Mouse (Mus musculus) embryonic facial prominence, embryonic 10.5 days (tissue): ENCODE measurements around the gene Fto. TPM values are rescaled to one million over a fixed set of nuclear protein-coding genes. Genes with fewer than 3 reads are reported as not detected.

Experiments
- DNase-seq: peaks from one replicate; pipeline ENCODE4 v3.0.0-alpha.2; 2017; ENCODE audit warnings: low spot score
- H3K27ac ChIP-seq: fragments of 300-500 bp; sonication (generic); replicated peaks from 2 replicates; pipeline ENCODE4 v1.5.1; 2016; ENCODE audit warnings: mild to moderate bottlenecking
- H3K27me3 ChIP-seq: fragments of 300-500 bp; sonication (generic); replicated peaks from 2 replicates; pipeline ENCODE4 v1.6.1; 2016; ENCODE audit warnings: low read depth, mild to moderate bottlenecking; ENCODE audit not compliant: poor library complexity, severe bottlenecking
- H3K36me3 ChIP-seq: fragments of 300-500 bp; sonication (generic); replicated peaks from 2 replicates; pipeline ENCODE4 v1.6.1; 2016; ENCODE audit warnings: mild to moderate bottlenecking, moderate library complexity
- H3K4me1 ChIP-seq: fragments of 300-500 bp; sonication (generic); 2 replicates; pipeline ENCODE4 v1.6.1; 2016
- H3K4me3 ChIP-seq: fragments of 300-500 bp; sonication (generic); 2 replicates; pipeline ENCODE4 v1.5.1; 2016; ENCODE audit warnings: mild to moderate bottlenecking, moderate library complexity
- H3K9me3 ChIP-seq: fragments of 300-500 bp; sonication (generic); 2 replicates; pipeline ENCODE4 v1.6.1; 2016; ENCODE audit warnings: mild to moderate bottlenecking
- WGBS: fragments of 180-500 bp; shearing (Covaris S2); methylation state at CpG from one replicate; pipeline ENCODE4 v1.1.7; 2016; 5-methylcytosine and 5-hydroxymethylcytosine counted together
- polyA plus RNA-seq: library from polyadenylated mRNA; unstranded; fragments of >200 nt; fragmentation: Nextera tagmentation; extraction: Ambion mirVana; gene quantifications from 2 replicates; pipeline ENCODE4 v1.2.1, GENCODE M21; 2016

Fto gene
- polyA plus RNA-seq, 1 experiment from 2014 or later = 98.3 TPM

GRCm38 (mm10) chr8:91352598-91352997, 39.3 kb downstream of the Fto start:
- H3K27ac ChIP-seq = no peak overlapping the region
- no peak for DNase-seq
- H3K4me1 ChIP-seq = peaks cover 25% of the 10 kb centered on the region
- peaks cover 11% of the 10 kb centered on the region for H3K36me3 ChIP-seq
- H3K9me3 ChIP-seq = no peaks in the 10 kb centered on the region
- no peaks in the 10 kb centered on the region for H3K27me3 ChIP-seq
- no peak overlapping the region for H3K4me3 ChIP-seq
- WGBS = 95% methylated on average over 3 of the region's 3 CpGs

DNA sequence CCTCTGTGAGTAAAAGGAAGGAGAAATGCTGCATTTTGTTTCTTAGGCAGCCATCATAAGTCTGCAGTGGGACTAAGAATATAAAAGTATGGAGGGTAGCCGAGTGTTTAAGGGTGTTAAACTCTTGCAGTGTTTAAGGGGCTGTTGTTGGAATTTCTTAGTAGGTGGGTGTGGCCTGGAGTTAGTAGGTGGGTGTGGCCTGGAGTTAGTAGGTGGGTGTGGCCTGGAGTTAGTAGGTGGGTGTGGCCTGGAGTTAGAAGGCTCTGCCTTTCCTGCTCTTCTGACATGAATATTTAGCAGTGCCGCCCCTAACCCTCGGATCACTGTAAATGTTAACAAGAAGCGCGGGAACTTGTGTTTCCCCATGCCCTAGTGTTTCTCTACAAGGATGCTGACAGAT, 39.7 kb downstream of the Fto start:
- Histone ChIP-seq H3K9me3 (no peaks in the 10 kb centered on the region), H3K4me1 (peaks cover 28% of the 10 kb centered on the region), H3K4me3 (no peak overlapping the region), H3K27me3 (no peaks in the 10 kb centered on the region), H3K27ac (no peak overlapping the region), H3K36me3 (peaks cover 11% of the 10 kb centered on the region)
- DNase-seq = no peak
- WGBS = 85% methylated on average over 5 of the region's 5 CpGs

GRCm38 (mm10) chr8:91353907-91354306, 40.6 kb downstream of the Fto start:
- no peaks in the 10 kb centered on the region for H3K27me3 ChIP-seq
- H3K27ac ChIP-seq = no peak overlapping the region
- no peak overlapping the region for H3K4me3 ChIP-seq
- DNase-seq = no peak
- H3K36me3 ChIP-seq = peaks cover 11% of the 10 kb centered on the region
- no peaks in the 10 kb centered on the region for H3K9me3 ChIP-seq
- H3K4me1 ChIP-seq = peaks cover 30% of the 10 kb centered on the region
- 89% methylated on average over 4 of the region's 4 CpGs for WGBS

GRCm38 (mm10) chr8:91355301-91355905, 42.1 kb downstream of the Fto start:
- peak overlapping the region; percentile 63 for H3K27ac ChIP-seq
- H3K27me3 ChIP-seq = no peaks in the 10 kb centered on the region
- H3K9me3 ChIP-seq = no peaks in the 10 kb centered on the region
- H3K4me1 ChIP-seq = peaks cover 28% of the 10 kb centered on the region
- DNase-seq = no peak
- WGBS = 60% methylated on average over 10 of the region's 10 CpGs
- H3K4me3 ChIP-seq = no peak overlapping the region
- no peaks in the 10 kb centered on the region for H3K36me3 ChIP-seq

DNA sequence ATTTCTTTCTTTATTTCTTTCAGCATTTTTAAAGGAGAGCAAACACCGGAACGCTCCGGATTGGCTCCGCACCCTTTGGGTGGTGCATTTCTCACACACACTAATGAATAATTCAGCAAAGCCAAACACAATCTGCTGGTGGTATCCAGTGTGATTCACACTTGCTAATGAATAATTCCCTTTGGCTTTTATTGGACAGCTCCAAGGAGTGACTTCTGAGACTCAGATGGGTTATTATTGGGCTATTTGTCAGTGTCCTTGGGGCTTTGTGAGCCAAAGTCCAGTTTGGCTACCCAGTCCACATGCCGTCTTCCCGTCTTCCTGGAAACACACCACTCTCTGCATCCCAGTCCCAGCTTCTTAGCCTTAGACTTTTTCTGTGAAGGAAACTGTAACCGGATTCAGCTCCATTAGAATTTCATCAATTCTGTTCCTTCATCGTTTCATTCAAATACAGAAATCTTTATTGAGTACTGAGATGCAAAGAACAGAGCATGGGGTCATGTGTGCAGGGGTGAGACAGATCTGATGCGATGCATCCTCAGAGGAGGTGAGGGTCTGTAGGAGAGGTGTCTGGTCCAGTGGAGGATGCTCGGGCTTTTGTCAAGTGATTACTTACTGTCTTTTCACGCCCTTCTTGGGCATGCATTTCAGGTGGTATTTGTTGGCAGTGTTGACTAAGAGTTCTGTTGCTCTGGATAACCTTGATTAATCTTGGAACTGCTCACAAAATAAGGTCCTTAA, 42.8 kb downstream of the Fto start:
- no peak for DNase-seq
- no peak overlapping the region for H3K27ac ChIP-seq
- H3K9me3 ChIP-seq = no peaks in the 10 kb centered on the region
- H3K4me3 ChIP-seq = no peak overlapping the region
- peaks cover 24% of the 10 kb centered on the region for H3K4me1 ChIP-seq
- no peaks in the 10 kb centered on the region for H3K36me3 ChIP-seq
- no peaks in the 10 kb centered on the region for H3K27me3 ChIP-seq
- 92% methylated on average over 11 of the region's 11 CpGs for WGBS

DNA sequence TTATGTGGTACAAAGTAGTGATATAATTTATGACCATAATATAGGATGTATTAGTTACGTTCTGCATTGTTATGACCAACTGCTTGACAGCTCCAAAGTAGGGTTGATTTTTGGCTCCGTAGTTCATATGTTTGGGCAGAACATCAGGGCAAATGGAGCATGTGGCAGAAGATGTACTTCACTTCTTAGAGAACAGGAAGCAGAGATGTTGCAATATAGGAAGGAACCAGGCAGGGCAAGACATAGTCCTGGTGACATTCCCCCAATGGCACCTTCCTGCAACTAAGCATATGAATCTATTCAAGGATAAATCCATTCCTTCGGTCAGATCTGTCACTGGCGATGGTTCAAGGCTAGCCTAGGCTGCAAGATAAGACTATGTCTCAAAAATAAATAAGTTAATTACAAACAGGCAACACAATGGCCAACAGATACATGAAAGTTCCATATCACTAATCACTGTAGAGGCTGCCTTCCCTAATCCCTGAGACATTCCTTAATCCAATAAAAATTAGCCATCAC, 44.2 kb downstream of the Fto start:
- H3K36me3 ChIP-seq = no peaks in the 10 kb centered on the region
- peaks cover 24% of the 10 kb centered on the region for H3K4me1 ChIP-seq
- no peaks in the 10 kb centered on the region for H3K9me3 ChIP-seq
- no peak overlapping the region for H3K4me3 ChIP-seq
- no peak for DNase-seq
- H3K27ac ChIP-seq = no peak overlapping the region
- no peaks in the 10 kb centered on the region for H3K27me3 ChIP-seq
- WGBS = 94% methylated on average over 4 of the region's 4 CpGs

DNA sequence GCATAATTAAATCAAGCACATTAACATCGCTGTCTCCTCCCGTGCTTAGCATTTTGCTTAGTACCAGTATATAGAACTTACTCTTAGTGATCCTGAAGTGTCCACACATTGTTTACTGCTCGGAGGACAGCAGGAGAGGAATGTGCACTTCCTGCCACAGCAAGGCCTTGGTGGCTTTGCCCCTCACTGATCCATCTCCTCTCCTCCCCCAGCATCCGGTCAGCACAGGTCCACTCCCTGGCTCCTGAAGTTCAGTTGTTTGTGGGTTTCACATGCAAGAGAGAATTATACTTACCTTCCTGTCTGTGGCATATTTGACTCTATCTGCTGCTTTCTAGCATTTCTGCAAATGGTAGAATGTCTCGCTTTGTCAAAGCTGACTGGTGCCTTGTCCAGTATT, 44.7 kb downstream of the Fto start:
- DNase-seq = no peak
- peaks cover 24% of the 10 kb centered on the region for H3K4me1 ChIP-seq
- 75% methylated on average over 5 of the region's 5 CpGs for WGBS
- no peaks in the 10 kb centered on the region for H3K9me3 ChIP-seq
- no peaks in the 10 kb centered on the region for H3K36me3 ChIP-seq
- H3K27ac ChIP-seq = no peak overlapping the region
- no peaks in the 10 kb centered on the region for H3K27me3 ChIP-seq
- no peak overlapping the region for H3K4me3 ChIP-seq

- Histone ChIP-seq H3K4me3 (no peak overlapping the region), H3K36me3 (no peaks in the 10 kb centered on the region), H3K27me3 (no peaks in the 10 kb centered on the region; the same call in 1 of the 2 replicates), H3K9me3 (no peaks in the 10 kb centered on the region), H3K4me1 (peaks cover 31% of the 10 kb centered on the region), H3K27ac (no peak overlapping the region)
- no peak for DNase-seq
- WGBS = 81% methylated on average over 9 of the region's 9 CpGs
Observed at GRCm38 (mm10) chr8:91359511-91359910, 46.2 kb downstream of the Fto start.

DNA sequence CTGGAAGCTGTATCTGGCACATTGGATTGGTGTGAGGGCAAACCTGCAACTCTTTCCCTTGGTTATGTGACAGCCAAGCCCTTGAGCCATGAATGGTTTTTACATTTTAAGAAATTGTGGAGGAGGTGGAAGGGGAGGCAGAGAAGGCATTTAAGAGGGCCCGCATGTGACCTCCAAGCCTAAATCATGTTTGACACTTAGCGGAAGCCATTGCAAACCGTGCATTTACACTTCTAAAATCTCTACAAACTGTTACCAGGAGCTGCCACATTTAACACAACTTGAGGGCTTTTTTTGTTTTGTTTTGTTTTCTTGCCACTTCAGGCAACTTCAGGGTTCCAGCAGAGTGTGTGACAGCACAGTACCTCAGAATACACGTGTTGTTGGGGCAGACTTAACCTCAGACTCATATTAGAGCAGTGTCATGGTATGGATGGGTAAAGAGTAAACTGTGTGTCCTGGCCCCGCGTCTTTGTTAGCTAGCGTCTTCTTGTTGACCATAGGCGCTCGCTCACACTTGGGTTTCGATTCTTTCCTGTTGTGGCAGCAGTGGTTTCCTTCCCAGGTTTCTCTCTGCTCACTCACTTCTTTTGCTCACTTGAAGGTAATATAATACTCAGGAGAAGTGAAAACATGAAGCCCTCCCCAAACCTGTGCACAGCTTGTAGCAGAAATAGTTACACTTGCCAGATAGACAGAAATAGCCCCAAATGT, 47.5 kb downstream of the Fto start:
- H3K9me3 ChIP-seq = no peaks in the 10 kb centered on the region
- peaks cover 31% of the 10 kb centered on the region for H3K4me1 ChIP-seq
- WGBS = 87% methylated on average over 10 of the region's 10 CpGs
- no peak overlapping the region for H3K4me3 ChIP-seq
- no peak overlapping the region for H3K27ac ChIP-seq
- H3K27me3 ChIP-seq = no peaks in the 10 kb centered on the region; the same call in 1 of the 2 replicates
- no peaks in the 10 kb centered on the region for H3K36me3 ChIP-seq
- DNase-seq = no peak

DNA sequence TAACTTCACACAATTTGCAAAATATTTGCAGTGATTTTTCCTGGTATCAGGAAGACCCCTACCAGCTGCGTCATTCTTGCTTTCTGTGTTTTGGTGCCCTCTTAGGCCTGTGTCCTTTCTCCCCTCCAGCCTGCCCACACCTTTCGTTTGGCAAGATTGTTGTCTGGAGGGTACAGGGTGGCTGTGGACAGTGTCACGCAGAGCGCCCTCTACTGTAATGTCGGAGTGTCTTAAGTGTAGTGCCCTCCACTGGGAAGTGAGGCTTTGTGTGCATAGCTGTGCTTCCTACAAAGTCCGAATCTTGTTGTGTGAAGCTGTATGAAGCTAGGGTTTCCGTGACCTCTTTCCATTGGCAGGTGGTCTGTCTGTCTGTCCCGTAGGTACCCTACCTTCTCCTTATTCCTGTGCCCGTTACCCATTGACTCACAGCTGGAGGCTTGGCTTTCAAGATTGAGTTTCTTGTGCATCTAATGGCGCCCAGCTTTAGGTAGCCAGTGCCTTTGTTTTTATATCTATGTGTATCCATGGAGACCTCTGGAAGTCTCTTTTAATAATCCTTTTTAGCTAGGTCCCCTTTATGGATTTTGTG, 50.0 kb downstream of the Fto start:
- no peak overlapping the region for H3K27ac ChIP-seq
- no peaks in the 10 kb centered on the region for H3K9me3 ChIP-seq
- no peak overlapping the region for H3K4me3 ChIP-seq
- 0 out of 2 replicates have a peak, but pooled peaks cover 4% of the 10 kb centered on the region for H3K36me3 ChIP-seq
- peaks cover 28% of the 10 kb centered on the region for H3K4me1 ChIP-seq
- peaks cover 6% of the 10 kb centered on the region; the same call in 1 of the 2 replicates for H3K27me3 ChIP-seq
- 89% methylated on average over 10 of the region's 10 CpGs for WGBS
- DNase-seq = no peak

- Histone ChIP-seq H3K4me3 (no peak overlapping the region), H3K36me3 (0 out of 2 replicates have a peak, but pooled peaks cover 4% of the 10 kb centered on the region), H3K9me3 (no peaks in the 10 kb centered on the region), H3K27ac (no peak overlapping the region), H3K27me3 (peaks cover 6% of the 10 kb centered on the region; the same call in 1 of the 2 replicates), H3K4me1 (peaks cover 28% of the 10 kb centered on the region)
- WGBS = 88% methylated on average over 6 of the region's 6 CpGs
- DNase-seq = no peak
Observed at GRCm38 (mm10) chr8:91364216-91364615, 50.9 kb downstream of the Fto start.

DNA sequence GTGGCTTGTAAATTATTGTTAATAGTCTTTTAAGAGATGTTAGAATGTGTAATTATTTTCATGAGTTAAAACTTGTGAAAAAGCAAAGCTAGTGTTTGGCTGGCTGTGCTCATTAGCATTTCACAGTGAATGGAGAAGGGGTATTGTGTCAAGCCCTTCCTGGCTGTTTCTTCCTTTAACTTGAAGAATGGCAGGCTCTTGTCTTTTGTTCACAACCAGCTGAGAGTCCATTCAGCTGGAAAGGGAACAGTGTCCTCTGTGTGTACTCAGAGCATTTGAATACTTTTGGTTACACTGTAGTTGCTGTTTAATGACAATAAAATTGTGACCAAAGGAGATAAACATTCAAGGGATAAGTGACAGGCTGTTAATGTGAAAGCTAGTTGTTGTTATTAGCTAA, 52.5 kb downstream of the Fto start:
- DNase-seq = no peak
- H3K27me3 ChIP-seq = peaks cover 6% of the 10 kb centered on the region; the same call in 1 of the 2 replicates
- 0 out of 2 replicates have a peak, but pooled peaks cover 4% of the 10 kb centered on the region for H3K36me3 ChIP-seq
- H3K9me3 ChIP-seq = no peaks in the 10 kb centered on the region
- 0 out of 2 replicates have a peak overlapping the region, but pooled peaks have one; percentile 24 for H3K27ac ChIP-seq
- no peak overlapping the region for H3K4me3 ChIP-seq
- peaks cover 33% of the 10 kb centered on the region for H3K4me1 ChIP-seq
